Mouse (Mus musculus) cerebellum, adult 9-10 months (tissue): ENCODE measurements around the gene Fam114a2.
"Not testable (repeated sequence)": the region's sequence is repeated elsewhere in the genome, so short reads cannot be mapped to it uniquely, and the experiment has no call there.

Experiments used
- DNase-seq: peaks from one replicate; pipeline ENCODE4 v3.0.0; 2022

The Fam114a2 gene

GRCm38 (mm10) chr11:57518091-57518750, at the start of gene Fam114a2, which contains the start of gene Mfap3:
Gene Fam114a2, minus strand, starts transcription at chr11:57518617.
Gene Mfap3, plus strand, starts transcription at chr11:57518664.
- peak; percentile 89 for DNase-seq

GRCm38 (mm10) chr11:57566091-57567035, 47.9 kb upstream of the Fam114a2 start:
- DNase-seq: no peak

GRCm38 (mm10) chr11:57564564-57564963, 46.1 kb upstream of the Fam114a2 start:
- no peak for DNase-seq

GRCm38 (mm10) chr11:57557936-57558335, 39.5 kb upstream of the Fam114a2 start:
- not testable (repeated sequence) for DNase-seq

GRCm38 (mm10) chr11:57553015-57553780, 34.8 kb upstream of the Fam114a2 start:
- DNase-seq: no peak

- no peak for DNase-seq
These were observed 32.6 kb upstream of the Fam114a2 start for GRCm38 (mm10) chr11:57551016-57551415.

GRCm38 (mm10) chr11:57550230-57550629, 31.8 kb upstream of the Fam114a2 start:
- DNase-seq: no peak

GRCm38 (mm10) chr11:57548618-57549550, 30.5 kb upstream of the Fam114a2 start:
- DNase-seq: peak; percentile 72

GRCm38 (mm10) chr11:57540681-57541080, 22.3 kb upstream of the Fam114a2 start:
- no peak for DNase-seq

- DNase-seq: no peak
These were observed 21.5 kb upstream of the Fam114a2 start for GRCm38 (mm10) chr11:57539841-57540418.

GRCm38 (mm10) chr11:57535912-57536311, 17.5 kb upstream of the Fam114a2 start:
- no peak for DNase-seq

- DNase-seq: no peak
These were observed 13.9 kb upstream of the Fam114a2 start for GRCm38 (mm10) chr11:57532306-57532705.

- DNase-seq: no peak
These were observed 13.0 kb upstream of the Fam114a2 start for GRCm38 (mm10) chr11:57531300-57531950.

- no peak for DNase-seq
These were observed 10.7 kb upstream of the Fam114a2 start for GRCm38 (mm10) chr11:57529111-57529510.

- no peak for DNase-seq
These were observed 9.1 kb upstream of the Fam114a2 start for GRCm38 (mm10) chr11:57527506-57527905.

- no peak for DNase-seq
These were observed 7.5 kb upstream of the Fam114a2 start for GRCm38 (mm10) chr11:57525900-57526299.

- DNase-seq: no peak
These were observed 6.2 kb upstream of the Fam114a2 start for GRCm38 (mm10) chr11:57524597-57524996.

- no peak for DNase-seq
These were observed 5.0 kb upstream of the Fam114a2 start for GRCm38 (mm10) chr11:57523418-57523817.

- DNase-seq: no peak
These were observed 3.6 kb upstream of the Fam114a2 start for GRCm38 (mm10) chr11:57522046-57522445.

GRCm38 (mm10) chr11:57521206-57521605, 2.8 kb upstream of the Fam114a2 start:
- no peak for DNase-seq

- no peak for DNase-seq
These were observed 887 bp upstream of the Fam114a2 start for GRCm38 (mm10) chr11:57519304-57519703.
